Mouse (Mus musculus): Measurements from ENCODE around the gene Pkn2. TPM values are rescaled to one million over a fixed set of nuclear protein-coding genes. Genes with fewer than 3 reads are reported as not detected.
A peak's percentile ranks its signal among the peaks of the same experiment; 100 is the strongest.

The Pkn2 gene
- 10 to 100 TPM; 37.0 to 39.8 TPM for total RNA-seq (2021)
- long read RNA-seq, experiment 1, full-length matches to known transcripts = 14 of 18 reads
- long read RNA-seq, experiment 1, partial matches to known transcripts = 1 of 18 reads
- long read RNA-seq, experiment 1, other reads (novel, unspliced or antisense) = 3 of 18 reads
- long read RNA-seq, experiment 2, full-length matches to known transcripts = 19 of 24 reads
- long read RNA-seq, experiment 2, partial matches to known transcripts = 3 of 24 reads
- long read RNA-seq, experiment 2, other reads (novel, unspliced or antisense) = 2 of 24 reads

- Histone ChIP-seq H3K27ac (peak within 1 kb of the TSS; percentile 87), H3K4me3 (peak within 1 kb of the TSS; percentile 96)
- DNase-seq (ENCODE audit: extremely low spot score in 1 of 2, low spot score in 2 of 2) = peak; percentile 99
- intact Hi-C loops (cut with DNase I) = loop anchor here (5.0 kb wide), 1 partner anchor 115 kb away; the partner anchor contains the start of gene Gtf2b
- TF ChIP-seq CTCF (IDR thresholded peaks at IDR 0.05) = peak; percentile 8; the same call in 1 of the 2 replicates
Measured at GRCm38 (mm10) chr3:142881872-142882623, at the start of gene Pkn2. Gene Pkn2 (minus strand): TSS chr3:142882004.

DNA sequence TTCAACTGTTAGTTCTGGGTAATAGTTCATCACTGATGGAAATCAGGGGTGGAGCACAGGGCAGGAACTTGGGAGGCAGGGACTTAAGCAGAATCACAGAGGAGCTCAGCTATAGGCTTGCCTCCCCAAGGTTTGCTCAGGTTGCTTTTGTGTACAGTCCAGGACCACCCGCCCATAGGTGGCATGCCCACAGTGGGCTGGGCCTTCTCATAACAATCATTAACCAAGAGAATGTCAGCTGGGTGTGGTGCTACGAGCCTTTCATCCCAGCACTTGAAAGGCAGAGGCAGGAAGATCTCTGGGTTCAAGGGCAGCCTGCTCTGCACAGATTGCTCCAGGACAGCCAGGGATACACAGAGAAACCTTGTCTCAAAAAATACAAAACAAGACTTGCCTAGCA is 48.1 kb upstream of the Pkn2 start:
- intact Hi-C loops (cut with DNase I) = loop anchor here (10.0 kb wide), 1 partner anchor 155 kb away; no protein-coding TSS in a partner anchor
- Histone ChIP-seq H3K4me3 (no peak overlapping the region), H3K27ac (no peak overlapping the region)
- no peak for DNase-seq (ENCODE audit: extremely low spot score in 1 of 2, low spot score in 2 of 2)
- no peak for TF ChIP-seq CTCF (IDR thresholded peaks at IDR 0.05)

GRCm38 (mm10) chr3:142927311-142927710 is 45.5 kb upstream of the Pkn2 start:
- Histone ChIP-seq H3K27ac (no peak overlapping the region), H3K4me3 (no peak overlapping the region)
- intact Hi-C loops (cut with DNase I) = loop anchor here (10.0 kb wide), 1 partner anchor 153 kb away; no protein-coding TSS in a partner anchor
- no peak for TF ChIP-seq CTCF (IDR thresholded peaks at IDR 0.05)
- no peak for DNase-seq (ENCODE audit: extremely low spot score in 1 of 2, low spot score in 2 of 2)

DNA sequence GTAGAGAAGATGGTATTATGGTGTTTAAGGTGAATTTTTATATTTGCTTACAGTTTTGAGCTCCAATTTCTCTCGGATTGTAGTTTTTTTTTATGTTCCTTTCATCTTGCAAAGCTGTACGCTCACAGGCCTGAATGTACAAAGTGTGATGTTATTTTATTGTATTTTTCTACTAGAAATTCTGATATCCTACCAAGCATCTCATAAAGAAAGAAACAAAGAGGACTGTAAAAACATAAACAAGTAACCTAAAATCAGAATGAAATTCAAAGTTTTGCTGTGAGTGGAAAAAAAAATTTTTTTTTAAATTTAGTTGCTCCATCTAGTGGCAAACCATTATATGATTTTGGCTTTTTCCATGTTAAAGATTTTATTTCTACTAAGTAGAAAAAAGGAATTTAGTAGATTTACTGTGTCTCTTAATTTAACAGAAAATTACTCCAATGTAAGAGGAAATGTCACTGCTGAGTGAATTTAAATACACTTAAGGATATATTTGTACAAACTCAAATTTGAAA is 43.1 kb upstream of the Pkn2 start:
- TF ChIP-seq CTCF (IDR thresholded peaks at IDR 0.05) = peak; percentile 53
- no peak for DNase-seq (ENCODE audit: extremely low spot score in 1 of 2, low spot score in 2 of 2)
- Histone ChIP-seq H3K27ac (no peak overlapping the region), H3K4me3 (no peak overlapping the region)
- intact Hi-C loops (cut with DNase I) = loop anchor here (10.0 kb wide), 1 partner anchor 150 kb away; no protein-coding TSS in a partner anchor

GRCm38 (mm10) chr3:142919070-142919469 is 37.3 kb upstream of the Pkn2 start:
- no peak for DNase-seq (ENCODE audit: extremely low spot score in 1 of 2, low spot score in 2 of 2)
- no peak for TF ChIP-seq CTCF (IDR thresholded peaks at IDR 0.05)
- intact Hi-C loops (cut with DNase I) = no loop called here
- Histone ChIP-seq H3K4me3 (no peak overlapping the region), H3K27ac (no peak overlapping the region)

DNA sequence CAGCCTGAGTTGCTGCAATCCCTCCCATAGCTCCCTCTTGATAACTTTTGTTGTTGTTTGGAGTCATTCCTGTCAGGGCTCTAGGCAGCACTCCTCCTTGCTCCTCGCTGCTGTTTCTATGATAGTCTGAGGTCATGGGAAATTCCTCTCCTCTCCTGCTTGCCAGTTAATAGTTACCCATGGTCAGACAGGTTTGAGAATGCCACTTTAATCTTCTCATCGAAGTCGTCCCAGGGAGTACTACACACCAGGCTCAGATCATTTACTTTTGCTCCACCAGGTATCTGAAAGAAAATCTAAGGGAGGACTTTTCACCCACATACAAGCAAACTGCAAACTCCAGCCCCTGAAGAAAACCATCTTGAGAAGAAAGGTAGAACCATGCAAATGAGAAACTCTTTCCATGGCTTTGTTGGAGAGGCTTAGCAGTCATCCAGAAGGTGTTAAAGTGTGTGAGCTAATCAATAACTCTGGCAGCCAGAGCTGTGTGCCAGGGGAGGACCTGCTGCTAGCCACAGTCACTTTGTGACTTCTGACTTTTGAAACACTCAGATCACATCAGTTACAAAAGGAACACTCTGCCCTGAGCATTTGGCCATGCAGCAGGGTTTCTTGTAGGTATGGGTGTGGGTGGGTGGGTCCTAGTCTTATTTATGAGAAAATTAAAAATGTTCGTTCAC is 36.1 kb upstream of the Pkn2 start:
- H3K27ac ChIP-seq = no peak overlapping the region
- no peak for TF ChIP-seq CTCF (IDR thresholded peaks at IDR 0.05)
- DNase-seq (ENCODE audit: extremely low spot score in 1 of 2, low spot score in 2 of 2) = no peak
- H3K4me3 ChIP-seq = no peak overlapping the region
- intact Hi-C loops (cut with DNase I) = no loop called here

DNA sequence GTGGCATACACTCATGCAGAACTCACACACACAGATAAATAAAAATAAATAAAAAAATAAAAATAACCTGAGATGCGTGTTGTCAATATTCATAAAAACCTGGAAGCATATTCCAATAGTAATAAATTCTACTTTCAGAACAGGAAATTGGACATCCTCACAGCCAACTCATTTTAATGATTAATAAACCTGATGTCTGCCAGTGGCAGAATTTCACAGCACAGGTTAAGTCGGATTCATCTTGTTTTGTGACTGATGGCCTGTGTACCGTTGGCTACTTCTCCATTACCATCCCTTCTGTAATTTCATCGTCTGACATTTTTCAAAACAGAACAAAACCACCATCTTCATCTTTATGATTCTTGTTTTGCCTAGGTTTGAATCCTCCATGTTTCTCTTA is 35.4 kb upstream of the Pkn2 start:
- TF ChIP-seq CTCF (IDR thresholded peaks at IDR 0.05) = no peak
- no peak overlapping the region for H3K27ac ChIP-seq
- no peak for DNase-seq (ENCODE audit: extremely low spot score in 1 of 2, low spot score in 2 of 2)
- intact Hi-C loops (cut with DNase I) = no loop called here
- H3K4me3 ChIP-seq = no peak overlapping the region

DNA sequence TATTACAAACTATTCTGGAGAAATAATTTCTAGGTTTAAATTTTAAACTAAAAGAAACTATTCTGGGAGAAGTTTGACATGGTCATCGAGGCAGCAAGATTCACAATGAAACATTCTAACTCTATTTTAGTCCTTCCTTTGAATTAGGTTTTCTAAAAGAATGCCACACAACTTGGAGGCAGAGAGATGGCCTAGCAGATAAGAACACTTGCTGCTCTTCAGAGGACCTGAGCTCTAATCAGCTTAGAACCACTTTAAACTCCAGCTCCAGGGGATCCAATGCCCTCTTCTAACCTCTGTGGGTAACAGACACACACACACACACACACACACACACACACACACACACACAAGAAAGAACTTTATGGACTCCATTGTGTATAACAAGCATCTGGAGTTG is 31.5 kb upstream of the Pkn2 start:
- H3K4me3 ChIP-seq = no peak overlapping the region
- no peak for DNase-seq (ENCODE audit: extremely low spot score in 1 of 2, low spot score in 2 of 2)
- no peak for TF ChIP-seq CTCF (IDR thresholded peaks at IDR 0.05)
- intact Hi-C loops (cut with DNase I) = no loop called here
- no peak overlapping the region for H3K27ac ChIP-seq

GRCm38 (mm10) chr3:142899683-142900082 is 17.9 kb upstream of the Pkn2 start:
- intact Hi-C loops (cut with DNase I) = no loop called here

GRCm38 (mm10) chr3:142898949-142899396 is 17.2 kb upstream of the Pkn2 start:
- intact Hi-C loops (cut with DNase I) = no loop called here
- TF ChIP-seq CTCF (IDR thresholded peaks at IDR 0.05) = no peak
- H3K4me3 ChIP-seq = no peak overlapping the region

More at GRCm38 (mm10) chr3:142899683-142900082, 17.9 kb upstream of the Pkn2 start:
- no peak for DNase-seq (ENCODE audit: extremely low spot score in 1 of 2, low spot score in 2 of 2)
- Histone ChIP-seq H3K27ac (no peak overlapping the region), H3K4me3 (no peak overlapping the region)
- no peak for TF ChIP-seq CTCF (IDR thresholded peaks at IDR 0.05)

DNA sequence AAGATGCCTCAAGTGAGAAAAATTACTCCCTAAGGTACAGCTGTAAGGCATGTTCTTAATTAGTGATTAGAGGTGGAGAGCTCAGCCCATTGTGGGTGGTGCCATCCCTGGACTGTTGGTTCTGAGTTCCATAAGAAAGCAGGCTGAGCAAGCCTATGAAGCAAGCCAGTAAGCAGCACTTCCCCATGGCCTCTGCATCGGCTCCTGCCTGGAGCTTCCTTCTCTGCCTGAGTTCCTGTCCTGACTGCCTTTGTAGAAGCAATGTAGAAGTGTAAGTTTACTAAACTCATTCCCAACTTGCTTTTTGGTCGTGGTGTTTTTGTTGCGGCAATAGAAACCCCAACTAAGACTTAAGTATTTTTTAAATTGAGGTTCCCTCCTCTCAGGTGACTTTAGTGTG is 8.6 kb upstream of the Pkn2 start:
- H3K27ac ChIP-seq = no peak overlapping the region
- no peak for TF ChIP-seq CTCF (IDR thresholded peaks at IDR 0.05)
- H3K4me3 ChIP-seq = no peak overlapping the region
- intact Hi-C loops (cut with DNase I) = no loop called here
- DNase-seq (ENCODE audit: extremely low spot score in 1 of 2, low spot score in 2 of 2) = no peak

More at GRCm38 (mm10) chr3:142898949-142899396, 17.2 kb upstream of the Pkn2 start:
- no peak for DNase-seq (ENCODE audit: extremely low spot score in 1 of 2, low spot score in 2 of 2)
- no peak overlapping the region for H3K27ac ChIP-seq
